Mouse (Mus musculus): ENCODE data around the gene Smyd3.

Gene Smyd3

GRCm38 (mm10) chr1:179107761-179108694 is 409.8 kb downstream of the Smyd3 start:
- POLR2A ChIA-PET = interaction anchor here in 3 of 4 experiments (0.5 to 2.5 kb wide), 8 partner anchors 17 to 130 kb away, joined by 3 to 8 read pairs (median 3); no protein-coding TSS in a partner anchor
- CTCF ChIA-PET = interaction anchor here in 2 of 4 experiments (0.7 to 1.5 kb wide), 3 partner anchors 20 to 343 kb away, joined by 3 to 4 read pairs (median 3); no protein-coding TSS in a partner anchor

- CTCF ChIA-PET = interaction anchor here (0.7 to 1.5 kb wide), 6 partner anchors 19 to 344 kb away, joined by 3 to 4 read pairs (median 3); no protein-coding TSS in a partner anchor
- POLR2A ChIA-PET = interaction anchor here (0.5 to 2.5 kb wide), 10 partner anchors 13 to 577 kb away, joined by 3 to 8 read pairs (median 3); no protein-coding TSS in a partner anchor
Measured at GRCm38 (mm10) chr1:179107211-179107610, 410.6 kb downstream of the Smyd3 start.

- ChIA-PET POLR2A (interaction anchor here in 3 of 4 experiments (0.6 to 2.5 kb wide), 9 partner anchors 12 to 576 kb away, joined by 3 to 8 read pairs (median 3); no protein-coding TSS in a partner anchor), CTCF (interaction anchor here in 3 of 4 experiments (0.7 to 1.5 kb wide), 5 partner anchors 18 to 344 kb away, joined by 3 to 4 read pairs (median 3); no protein-coding TSS in a partner anchor)
Measured at GRCm38 (mm10) chr1:179106702-179107145, 411.1 kb downstream of the Smyd3 start.

- CTCF ChIA-PET = interaction anchor here in 1 of 4 experiments (1.2 kb wide), 1 partner anchor 31 kb away, joined by 3 read pairs; no protein-coding TSS in a partner anchor
- POLR2A ChIA-PET = interaction anchor here in 3 of 4 experiments (0.6 to 2.5 kb wide), 6 partner anchors 12 to 576 kb away, joined by 3 to 8 read pairs (median 3); no protein-coding TSS in a partner anchor
Measured at GRCm38 (mm10) chr1:179106103-179106701, 411.6 kb downstream of the Smyd3 start.

- POLR2A ChIA-PET = no interaction called here
- CTCF ChIA-PET = interaction anchor here in 1 of 4 experiments (0.7 kb wide), 1 partner anchor 402 kb away, joined by 3 read pairs; no protein-coding TSS in a partner anchor
Measured at GRCm38 (mm10) chr1:179104447-179104846, 413.4 kb downstream of the Smyd3 start.

- POLR2A ChIA-PET = interaction anchor here in 2 of 4 experiments (0.6 to 0.7 kb wide), 4 partner anchors 15 to 85 kb away, joined by 3 to 8 read pairs (median 5); no protein-coding TSS in a partner anchor
Measured at GRCm38 (mm10) chr1:179096993-179097392, 420.8 kb downstream of the Smyd3 start.

GRCm38 (mm10) chr1:179096323-179096722 is 421.5 kb downstream of the Smyd3 start:
- POLR2A ChIA-PET = interaction anchor here in 1 of 4 experiments (0.6 to 0.8 kb wide), 2 partner anchors 86 to 286 kb away, joined by 3 to 8 read pairs; no protein-coding TSS in a partner anchor
- CTCF ChIA-PET = no interaction called here

More at GRCm38 (mm10) chr1:179096993-179097392, 420.8 kb downstream of the Smyd3 start:
- CTCF ChIA-PET = no interaction called here

- CTCF ChIA-PET = interaction anchor here in 1 of 4 experiments (0.7 kb wide), 1 partner anchor 344 kb away, joined by 4 read pairs; no protein-coding TSS in a partner anchor
- POLR2A ChIA-PET = interaction anchor here in 1 of 4 experiments (3.1 kb wide), 1 partner anchor 18 kb away, joined by 8 read pairs; no protein-coding TSS in a partner anchor
Measured at GRCm38 (mm10) chr1:179089174-179089573, 428.7 kb downstream of the Smyd3 start.

GRCm38 (mm10) chr1:179087033-179087998 is 430.5 kb downstream of the Smyd3 start:
- ChIA-PET CTCF (interaction anchor here (0.6 to 1.1 kb wide), 13 partner anchors 16 to 560 kb away, joined by 3 to 9 read pairs (median 5); no protein-coding TSS in a partner anchor), POLR2A (interaction anchor here in 2 of 4 experiments (0.7 to 3.1 kb wide), 8 partner anchors 20 to 752 kb away, joined by 3 to 8 read pairs (median 4); no protein-coding TSS in a partner anchor)

GRCm38 (mm10) chr1:179086208-179086607 is 431.6 kb downstream of the Smyd3 start:
- ChIA-PET POLR2A (no interaction called here), CTCF (interaction anchor here in 1 of 4 experiments (0.5 kb wide), 1 partner anchor 21 kb away, joined by 3 read pairs; no protein-coding TSS in a partner anchor)

- POLR2A ChIA-PET = interaction anchor here in 1 of 4 experiments (0.7 kb wide), 1 partner anchor 276 kb away, joined by 3 read pairs; no protein-coding TSS in a partner anchor
- CTCF ChIA-PET = no interaction called here
Measured at GRCm38 (mm10) chr1:179083098-179083497, 434.7 kb downstream of the Smyd3 start.

- CTCF ChIA-PET = no interaction called here
- POLR2A ChIA-PET = interaction anchor here in 2 of 4 experiments (0.6 to 1.6 kb wide), 4 partner anchors 8 to 391 kb away, joined by 3 to 5 read pairs (median 3); no protein-coding TSS in a partner anchor
Measured at GRCm38 (mm10) chr1:179073846-179074245, 444.0 kb downstream of the Smyd3 start.

- ChIA-PET POLR2A (interaction anchor here in 2 of 4 experiments (0.6 to 1.6 kb wide), 4 partner anchors 8 to 391 kb away, joined by 3 to 5 read pairs (median 3); no protein-coding TSS in a partner anchor), CTCF (no interaction called here)
Measured at GRCm38 (mm10) chr1:179072935-179073654, 444.7 kb downstream of the Smyd3 start.

- ChIA-PET CTCF (no interaction called here), POLR2A (interaction anchor here in 1 of 4 experiments (0.6 to 0.7 kb wide), 2 partner anchors 329 to 524 kb away, joined by 3 read pairs; no protein-coding TSS in a partner anchor)
Measured at GRCm38 (mm10) chr1:179072406-179072805, 445.4 kb downstream of the Smyd3 start.

GRCm38 (mm10) chr1:179068990-179069389 is 448.9 kb downstream of the Smyd3 start:
- POLR2A ChIA-PET = interaction anchor here in 1 of 4 experiments (1.0 kb wide), 1 partner anchor 9 kb away, joined by 3 read pairs; no protein-coding TSS in a partner anchor
- CTCF ChIA-PET = no interaction called here

- ChIA-PET CTCF (no interaction called here), POLR2A (interaction anchor here in 2 of 4 experiments (0.7 to 1.5 kb wide), 5 partner anchors 8 to 43 kb away, joined by 3 to 4 read pairs (median 3); no protein-coding TSS in a partner anchor)
Measured at GRCm38 (mm10) chr1:179065294-179065601, 452.6 kb downstream of the Smyd3 start.
